Mouse (Mus musculus): ENCODE results near the gene Galntl6.

- TF ChIP-seq GATA1 (IDR thresholded peaks at IDR 0.05; ENCODE audit: low read length) (no peak), TAL1 (IDR thresholded peaks at IDR 0.05; ENCODE audit: low read length) (no peak)
Measured at GRCm38 (mm10) chr8:57939177-57939855, 973.1 kb downstream of the Galntl6 start.
